Mouse (Mus musculus): ENCODE results near the gene Batf3.

DNA sequence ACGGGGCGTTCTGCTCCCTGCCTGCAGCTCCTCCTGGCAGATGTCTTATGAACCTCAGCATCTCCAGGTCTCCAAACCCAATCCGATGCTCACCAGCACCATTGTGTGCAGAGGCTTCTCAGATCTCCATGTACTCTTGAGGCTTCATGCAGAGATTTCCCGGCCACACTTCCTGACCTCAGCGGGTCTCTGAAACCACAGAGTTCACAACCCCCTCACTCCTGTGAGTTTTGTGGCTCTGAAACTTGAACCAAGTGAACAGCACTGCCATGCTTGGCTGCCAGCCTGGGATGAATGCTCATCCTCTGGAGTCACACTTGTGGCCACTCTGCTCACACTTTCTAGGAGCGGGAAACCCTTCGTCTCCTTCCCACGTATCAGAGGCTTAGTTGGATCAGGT lies 43.3 kb downstream of the Batf3 start:
- TF ChIP-seq EP300 (IDR thresholded peaks at IDR 0.05; ENCODE audit: insufficient read depth, low read depth, low read length) (no peak), CTCF (IDR thresholded peaks at IDR 0.05; ENCODE audit: low read depth, low read length) (no peak), POLR2A (IDR thresholded peaks at IDR 0.05; ENCODE audit: insufficient read depth, low read length) (no peak)

Data from ES-Bruce4 (cell line).